Mouse (Mus musculus): ENCODE data around the gene Lhpp.

Lhpp gene

GRCm38 (mm10) chr7:132712044-132712708 is 101.7 kb downstream of the Lhpp start:
- no peak for DNase-seq (ENCODE audit: low read depth)

GRCm38 (mm10) chr7:132712956-132713355 is 102.5 kb downstream of the Lhpp start:
- DNase-seq (ENCODE audit: low read depth): no peak

- no peak for DNase-seq (ENCODE audit: low read depth)
These were observed 103.2 kb downstream of the Lhpp start for GRCm38 (mm10) chr7:132713483-132714126.

- DNase-seq (ENCODE audit: low read depth): no peak
These were observed 103.9 kb downstream of the Lhpp start for GRCm38 (mm10) chr7:132714236-132714923.

GRCm38 (mm10) chr7:132715259-132715658 is 104.8 kb downstream of the Lhpp start:
- no peak for DNase-seq (ENCODE audit: low read depth)

- DNase-seq (ENCODE audit: low read depth): no peak
These were observed 109.1 kb downstream of the Lhpp start for GRCm38 (mm10) chr7:132719570-132719969.

- no peak for DNase-seq (ENCODE audit: low read depth)
These were observed 110.1 kb downstream of the Lhpp start for GRCm38 (mm10) chr7:132720562-132720961.

- no peak for DNase-seq (ENCODE audit: low read depth)
These were observed 112.2 kb downstream of the Lhpp start for GRCm38 (mm10) chr7:132722401-132723370.

- DNase-seq (ENCODE audit: low read depth): peak; percentile 87
These were observed 113.5 kb downstream of the Lhpp start for GRCm38 (mm10) chr7:132723906-132724305.

- no peak for DNase-seq (ENCODE audit: low read depth)
These were observed 114.1 kb downstream of the Lhpp start for GRCm38 (mm10) chr7:132724501-132725062.

- DNase-seq (ENCODE audit: low read depth): no peak
These were observed 115.8 kb downstream of the Lhpp start for GRCm38 (mm10) chr7:132726106-132726861.

GRCm38 (mm10) chr7:132729093-132729831 is 118.8 kb downstream of the Lhpp start:
- no peak for DNase-seq (ENCODE audit: low read depth)

- no peak for DNase-seq (ENCODE audit: low read depth)
These were observed 120.1 kb downstream of the Lhpp start for GRCm38 (mm10) chr7:132730510-132730909.

- no peak for DNase-seq (ENCODE audit: low read depth)
These were observed 121.1 kb downstream of the Lhpp start for GRCm38 (mm10) chr7:132731558-132731957.

GRCm38 (mm10) chr7:132732136-132732789 is 121.8 kb downstream of the Lhpp start:
- DNase-seq (ENCODE audit: low read depth): no peak

- DNase-seq (ENCODE audit: low read depth): no peak
These were observed 123.1 kb downstream of the Lhpp start for GRCm38 (mm10) chr7:132733521-132733920.

GRCm38 (mm10) chr7:132734222-132734621 is 123.8 kb downstream of the Lhpp start:
- DNase-seq (ENCODE audit: low read depth): no peak

GRCm38 (mm10) chr7:132735145-132735544 is 124.7 kb downstream of the Lhpp start:
- peak; percentile 77 for DNase-seq (ENCODE audit: low read depth)

- no peak for DNase-seq (ENCODE audit: low read depth)
These were observed 125.8 kb downstream of the Lhpp start for GRCm38 (mm10) chr7:132736099-132736862.

Measured in c-Kit-positive CD71-positive TER-119-negative erythroid progenitor cells, embryonic 14.5 days (primary cell).